Mouse (Mus musculus) forebrain, postnatal 0 days (tissue): Measurements from ENCODE around the gene 9130023H24Rik. TPM values are rescaled to one million over a fixed set of nuclear protein-coding genes. Genes with fewer than 3 reads are reported as not detected.

Experiments used
- ATAC-seq: fragments of 200-750 bp; cut with Nextera tagmentation; 2 replicates; pipeline ENCODE4 v1.8.0; 2017; ENCODE audit warnings: mild to moderate bottlenecking, moderate library complexity
- DNase-seq: peaks from one replicate; pipeline ENCODE4 v3.0.0-alpha.2; 2015
- H3K27ac ChIP-seq: fragments of 300-500 bp; sonication (generic); 2 replicates; pipeline ENCODE4 v1.5.1; 2014; ENCODE audit warnings: low read depth, mild to moderate bottlenecking, antibody characterized with exemption, low read length, moderate library complexity, mixed read lengths
- H3K27me3 ChIP-seq: fragments of 300-500 bp; sonication (generic); 2 replicates; pipeline ENCODE4 v1.6.1; 2014; ENCODE audit warnings: mild to moderate bottlenecking, low read length, mixed read lengths; ENCODE audit not compliant: insufficient read depth
- H3K36me3 ChIP-seq: fragments of 300-500 bp; sonication (generic); 2 replicates; pipeline ENCODE4 v1.6.1; 2014; ENCODE audit warnings: mild to moderate bottlenecking, moderate library complexity; ENCODE audit not compliant: insufficient read depth
- H3K4me1 ChIP-seq: fragments of 300-500 bp; sonication (generic); 2 replicates; pipeline ENCODE4 v1.6.1; 2014; ENCODE audit warnings: antibody characterized with exemption; ENCODE audit not compliant: insufficient read depth
- H3K4me2 ChIP-seq: fragments of 300-500 bp; sonication (generic); 2 replicates; pipeline ENCODE4 v1.6.1; 2014; ENCODE audit warnings: low read depth, mild to moderate bottlenecking, moderate library complexity
- H3K4me3 ChIP-seq: fragments of 300-500 bp; sonication (generic); 2 replicates; pipeline ENCODE4 v1.5.1; 2014; ENCODE audit warnings: low read depth, low read length, mixed read lengths
- H3K9ac ChIP-seq: fragments of 300-500 bp; sonication (generic); 2 replicates; pipeline ENCODE4 v1.6.1; 2014; ENCODE audit warnings: mild to moderate bottlenecking
- H3K9me3 ChIP-seq: fragments of 300-500 bp; sonication (generic); 2 replicates; pipeline ENCODE4 v1.6.1; 2016; ENCODE audit warnings: low read length
- CTCF ChIP-seq: sonication (generic); IDR thresholded peaks from 2 replicates; pipeline ENCODE4 v1.5.1; 2016; ENCODE audit warnings: antibody characterized with exemption, control low read depth, low read depth
- WGBS: fragments of 180-500 bp; shearing (Covaris S2); extraction: QIAGEN DNeasy Blood & Tissue Kit; methylation state at CpG from one replicate; pipeline ENCODE4 v1.1.7; 2014; 5-methylcytosine and 5-hydroxymethylcytosine counted together
- polyA plus RNA-seq: library from polyadenylated mRNA; unstranded; fragments of >200 nt; fragmentation: Nextera tagmentation; extraction: Ambion mirVana; gene quantifications from 2 replicates; pipeline ENCODE4 v1.2.1, GENCODE M21; 2015
- total RNA-seq: library from RNA; depleted of rRNA; stranded (reverse); fragments of >200 nt; gene quantifications from 2 replicates; pipeline ENCODE4 v1.2.3, GENCODE M21; 2014; rRNA removed

Gene 9130023H24Rik
- total and polyA plus RNA-seq, 2 experiments from 2014 or later: 4.6 to 6.7 TPM

GRCm38 (mm10) chr7:128204179-128204578 is 33.7 kb downstream of the 9130023H24Rik start:
- no peak for TF ChIP-seq CTCF

GRCm38 (mm10) chr7:128203071-128203470 is 34.8 kb downstream of the 9130023H24Rik start:
- 84% methylated on average over 9 of the region's 9 CpGs for WGBS
- no peaks in the 10 kb centered on the region for H3K4me1 ChIP-seq
- H3K27me3 ChIP-seq: no peaks in the 10 kb centered on the region
- no peak overlapping the region for H3K4me2 ChIP-seq
- H3K9me3 ChIP-seq: no peaks in the 10 kb centered on the region
- no peak for ATAC-seq
- DNase-seq: no peak
- no peak for TF ChIP-seq CTCF
- H3K9ac ChIP-seq: no peak overlapping the region
- H3K27ac ChIP-seq: no peak overlapping the region
- H3K36me3 ChIP-seq: no peaks in the 10 kb centered on the region
- H3K4me3 ChIP-seq: no peak overlapping the region

More at GRCm38 (mm10) chr7:128204179-128204578, 33.7 kb downstream of the 9130023H24Rik start:
- DNase-seq: no peak
- Histone ChIP-seq H3K9ac (no peak overlapping the region), H3K4me1 (no peaks in the 10 kb centered on the region), H3K4me2 (no peak overlapping the region), H3K36me3 (no peaks in the 10 kb centered on the region), H3K4me3 (no peak overlapping the region), H3K27me3 (no peaks in the 10 kb centered on the region), H3K9me3 (no peaks in the 10 kb centered on the region), H3K27ac (no peak overlapping the region)
- ATAC-seq: no peak
- 85% methylated on average over 8 of the region's 8 CpGs for WGBS

DNA sequence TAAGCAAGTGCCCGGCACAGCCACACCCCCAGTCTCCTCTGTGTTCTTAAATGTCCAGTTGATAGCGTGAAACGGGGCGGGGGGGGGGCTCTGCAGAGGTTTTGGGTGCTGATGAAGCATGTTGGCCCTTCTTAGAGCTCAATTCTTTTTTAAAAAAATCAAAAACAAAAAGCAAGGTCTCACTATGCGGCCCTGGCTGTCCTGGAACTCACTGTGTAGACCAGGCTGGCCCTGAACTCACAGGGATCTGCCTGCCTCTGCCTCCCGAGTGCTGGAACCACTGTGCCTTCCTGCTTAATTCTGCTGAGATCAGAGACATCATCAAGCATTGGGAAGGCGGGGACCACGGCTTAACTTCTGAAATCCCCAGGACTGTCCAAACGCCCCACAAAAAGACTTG is 36.2 kb downstream of the 9130023H24Rik start:
- DNase-seq (no peak), ATAC-seq (no peak)
- Histone ChIP-seq H3K27ac (no peak overlapping the region), H3K9ac (no peak overlapping the region), H3K4me3 (no peak overlapping the region), H3K4me2 (no peak overlapping the region), H3K27me3 (no peaks in the 10 kb centered on the region), H3K4me1 (no peaks in the 10 kb centered on the region), H3K9me3 (no peaks in the 10 kb centered on the region), H3K36me3 (no peaks in the 10 kb centered on the region)
- TF ChIP-seq CTCF: no peak
- WGBS: 89% methylated on average over 9 of the region's 9 CpGs

Other genes with a start within 250 kb of the 9130023H24Rik start
- gene Pycard, start 244.2 kb downstream of the 9130023H24Rik start, total RNA-seq: 8.1 and 12.1 TPM in 2 replicates
- 7.4 and 8.5 TPM in 2 replicates for gene Pycard, start 244.2 kb downstream of the 9130023H24Rik start, polyA plus RNA-seq
- 0.15 and 0.43 TPM in 2 replicates for gene Trim72, start 234.1 kb downstream of the 9130023H24Rik start, total RNA-seq
- gene Trim72, start 234.1 kb downstream of the 9130023H24Rik start, polyA plus RNA-seq: not detected in 2 replicates
- 1.4 and 1.7 TPM in 2 replicates for gene Itgam, start 175.4 kb downstream of the 9130023H24Rik start, total RNA-seq
- 0.39 and 0.92 TPM in 2 replicates for gene Itgam, start 175.4 kb downstream of the 9130023H24Rik start, polyA plus RNA-seq
- not detected in 2 replicates for gene Gm49368, start 175.3 kb downstream of the 9130023H24Rik start, total RNA-seq
- gene Gm49368, start 175.3 kb downstream of the 9130023H24Rik start, polyA plus RNA-seq: not detected in 2 replicates
- gene Itgax, start 108.5 kb downstream of the 9130023H24Rik start, total RNA-seq: 0.23 and 0.24 TPM in 2 replicates
- gene Itgax, start 108.5 kb downstream of the 9130023H24Rik start, polyA plus RNA-seq: 0.09 and 0.16 TPM in 2 replicates
- 0.05 and 0.15 TPM in 2 replicates for gene Itgad, start 83.7 kb downstream of the 9130023H24Rik start, total RNA-seq
- gene Itgad, start 83.7 kb downstream of the 9130023H24Rik start, polyA plus RNA-seq: 0.38 and 0.39 TPM in 2 replicates
- 1.4 and 5.0 TPM in 2 replicates for gene Cox6a2, start 31.6 kb downstream of the 9130023H24Rik start, total RNA-seq
- gene Cox6a2, start 31.6 kb downstream of the 9130023H24Rik start, polyA plus RNA-seq: 4.5 TPM in 2 replicates
- gene Armc5, start 689 bp downstream of the 9130023H24Rik start, total RNA-seq: 12.8 and 17.8 TPM in 2 replicates
- 13.4 and 15.4 TPM in 2 replicates for gene Armc5, start 689 bp downstream of the 9130023H24Rik start, polyA plus RNA-seq
- 9.4 and 9.7 TPM in 2 replicates for gene Tgfb1i1, start 8.8 kb upstream of the 9130023H24Rik start, total RNA-seq
- 18.5 and 22.1 TPM in 2 replicates for gene Tgfb1i1, start 8.8 kb upstream of the 9130023H24Rik start, polyA plus RNA-seq
- gene Slc5a2, start 27.6 kb upstream of the 9130023H24Rik start, total RNA-seq: not detected in 2 replicates
- 0.10 TPM in 1 of 2 replicates, not detected in the other for gene Slc5a2, start 27.6 kb upstream of the 9130023H24Rik start, polyA plus RNA-seq
- 18.3 and 18.5 TPM in 2 replicates for gene BC017158, start 60.1 kb upstream of the 9130023H24Rik start, total RNA-seq
- gene BC017158, start 60.1 kb upstream of the 9130023H24Rik start, polyA plus RNA-seq: 10.6 and 14.4 TPM in 2 replicates
- 53.2 and 54.5 TPM in 2 replicates for gene Rgs10, start 180.7 kb upstream of the 9130023H24Rik start, total RNA-seq
- 51.7 and 64.2 TPM in 2 replicates for gene Rgs10, start 180.7 kb upstream of the 9130023H24Rik start, polyA plus RNA-seq
- 60.9 and 76.7 TPM in 2 replicates for gene Tial1, start 223.7 kb upstream of the 9130023H24Rik start, total RNA-seq
- 17.3 and 22.5 TPM in 2 replicates for gene Tial1, start 223.7 kb upstream of the 9130023H24Rik start, polyA plus RNA-seq